Mouse (Mus musculus) thymus, adult 2 months (tissue): ENCODE measurements around the gene H2-D1. TPM values are rescaled to one million over a fixed set of nuclear protein-coding genes. Genes with fewer than 3 reads are reported as not detected.
A peak's percentile ranks its signal among the peaks of the same experiment; 100 is the strongest.

ENCODE experiments used
- DNase-seq: peaks from one replicate; pipeline ENCODE4 v3.0.0; 2021
- H3K27ac ChIP-seq: fragments of 200-500 bp; 2 replicates; pipeline ENCODE4 v1.5.1; 2012; ENCODE audit warnings: low read length, control low read depth; ENCODE audit not compliant: control insufficient read depth, insufficient read depth
- H3K27me3 ChIP-seq: fragments of 200-500 bp; 2 replicates; pipeline ENCODE4 v1.6.1; 2012; ENCODE audit warnings: mild to moderate bottlenecking, low read length, moderate library complexity, mixed read lengths; ENCODE audit not compliant: control insufficient read depth, insufficient read depth
- H3K36me3 ChIP-seq: fragments of 200-500 bp; 2 replicates; pipeline ENCODE4 v1.6.1; 2012; ENCODE audit warnings: mild to moderate bottlenecking, low read length, moderate library complexity; ENCODE audit not compliant: control insufficient read depth, insufficient read depth
- H3K4me1 ChIP-seq: fragments of 200-500 bp; replicated peaks from 2 replicates; pipeline ENCODE4 v1.6.1; 2012; ENCODE audit warnings: low read length; ENCODE audit not compliant: control insufficient read depth, insufficient read depth
- H3K4me3 ChIP-seq: fragments of 200-500 bp; 2 replicates; pipeline ENCODE4 v1.5.1; 2012; ENCODE audit warnings: mild to moderate bottlenecking, low read length, control low read depth, moderate library complexity; ENCODE audit not compliant: control insufficient read depth, insufficient read depth
- CTCF ChIP-seq: fragments of 200-500 bp; IDR thresholded peaks from 2 replicates; pipeline ENCODE4 v1.5.1; 2012; ENCODE audit warnings: mild to moderate bottlenecking, control low read depth, low read length, moderate library complexity, borderline replicate concordance; ENCODE audit not compliant: control insufficient read depth, poor library complexity, insufficient read depth; ENCODE audit errors: extremely low read depth
- POLR2A ChIP-seq: fragments of 200-500 bp; IDR thresholded peaks from 2 replicates; pipeline ENCODE4 v1.6.1; 2012; ENCODE audit warnings: mild to moderate bottlenecking, low read length, control low read depth, moderate library complexity; ENCODE audit not compliant: control insufficient read depth, poor library complexity, insufficient read depth; ENCODE audit errors: extremely low read depth
- WGBS: fragments of 180-500 bp; shearing (Covaris S2); methylation state at CpG from one replicate; pipeline ENCODE4 v1.1.7; 2018; 5-methylcytosine and 5-hydroxymethylcytosine counted together
- polyA plus RNA-seq: library from polyadenylated mRNA; depleted of rRNA; stranded (reverse); fragments of >200 nt; gene quantifications from 2 replicates; pipeline ENCODE4 v1.2.3, GENCODE M21; 2012

H2-D1 gene
- polyA plus RNA-seq, 1 experiment: 1,061 TPM

DNA sequence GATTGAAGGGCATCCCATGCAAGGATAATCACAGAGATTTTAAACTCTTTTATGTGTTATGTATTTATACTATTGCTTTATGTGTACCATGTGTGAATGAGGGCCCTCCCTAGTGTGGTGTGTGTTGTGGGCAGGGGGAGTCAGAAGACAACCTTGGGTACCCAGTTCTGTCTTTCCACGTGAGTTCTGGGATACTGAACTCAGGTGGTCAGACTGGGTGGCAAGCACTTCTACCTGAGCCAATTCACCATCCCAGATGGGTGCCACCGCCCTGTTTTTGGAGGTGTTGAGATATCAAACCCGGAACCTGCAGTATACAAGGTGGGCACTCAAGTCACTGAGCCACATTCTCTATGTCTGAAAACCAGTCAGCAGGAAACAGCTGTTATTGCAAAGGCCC lies 9.7 kb downstream of the H2-D1 start:
- DNase-seq: no peak
- 94% methylated on average over 3 of the region's 3 CpGs for WGBS
- Histone ChIP-seq H3K27ac (no peak overlapping the region), H3K27me3 (peaks cover 2% of the 10 kb centered on the region; the same call in 1 of the 2 replicates), H3K4me3 (no peak overlapping the region), H3K4me1 (peaks cover 3% of the 10 kb centered on the region; the same call in 1 of the 2 replicates), H3K36me3 (no peaks in the 10 kb centered on the region)
- TF ChIP-seq POLR2A (no peak), CTCF (no peak)

DNA sequence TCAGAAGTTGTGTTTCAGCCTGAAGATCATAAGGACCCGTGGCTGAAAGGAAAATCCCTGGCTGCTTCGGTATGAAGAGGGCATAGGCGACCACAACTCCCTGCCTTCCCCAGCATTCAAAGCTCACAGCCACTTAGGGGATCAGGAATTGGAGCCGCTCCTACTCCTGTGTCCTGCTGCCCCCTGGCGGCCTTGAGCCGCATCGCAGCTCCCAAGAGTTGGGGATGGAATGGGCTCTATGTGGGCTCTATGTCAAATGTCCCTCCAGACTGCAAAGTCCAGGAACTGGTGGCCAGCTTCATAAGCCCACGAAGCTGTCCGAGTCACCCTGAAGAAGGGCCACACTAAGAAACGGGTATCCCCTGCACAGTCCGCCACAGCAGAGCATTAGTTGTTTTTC lies 12.2 kb downstream of the H2-D1 start:
- H3K4me3 ChIP-seq: no peak overlapping the region
- peak; percentile 89 for DNase-seq
- no peak overlapping the region for H3K27ac ChIP-seq
- WGBS: 5% methylated on average over 11 of the region's 11 CpGs
- peaks cover 3% of the 10 kb centered on the region; the same call in 1 of the 2 replicates for H3K4me1 ChIP-seq
- H3K36me3 ChIP-seq: no peaks in the 10 kb centered on the region
- H3K27me3 ChIP-seq: peaks cover 2% of the 10 kb centered on the region; the same call in 1 of the 2 replicates
- TF ChIP-seq POLR2A (no peak), CTCF (peak; percentile 93)

DNA sequence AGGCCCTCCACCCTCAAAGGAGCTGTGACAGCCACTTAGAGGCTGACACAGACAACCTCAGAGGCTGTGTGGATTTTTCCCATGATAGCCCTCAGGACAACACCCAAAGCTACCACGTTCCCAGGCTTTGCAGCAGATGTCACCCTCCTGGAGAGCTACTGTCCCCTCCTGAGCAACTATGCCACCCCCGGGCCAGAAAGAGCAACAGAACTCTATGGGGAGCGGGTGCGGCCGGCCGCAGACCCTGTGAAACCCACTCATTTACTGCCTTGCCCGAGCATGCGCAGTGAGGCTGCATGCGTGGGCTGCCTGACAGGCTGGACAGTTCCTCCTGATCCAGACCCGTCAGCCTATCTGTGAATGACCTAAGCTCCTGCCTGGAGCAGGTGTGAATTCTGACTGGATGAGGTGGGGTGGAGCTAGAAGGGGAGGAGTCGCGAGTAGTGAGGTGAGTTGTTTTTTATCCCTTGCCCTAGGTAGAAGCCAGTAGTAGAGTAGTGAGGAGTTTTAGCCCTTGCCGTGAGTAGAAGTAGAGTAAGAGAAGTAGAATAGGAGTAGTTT lies 13.9 kb downstream of the H2-D1 start:
- Histone ChIP-seq H3K27ac (no peak overlapping the region), H3K4me1 (peaks cover 3% of the 10 kb centered on the region; the same call in 1 of the 2 replicates), H3K27me3 (peaks cover 2% of the 10 kb centered on the region; the same call in 1 of the 2 replicates), H3K4me3 (no peak overlapping the region), H3K36me3 (no peaks in the 10 kb centered on the region)
- no peak for DNase-seq
- no peak for TF ChIP-seq CTCF
- no peak for TF ChIP-seq POLR2A
- 39% methylated on average over 13 of the region's 13 CpGs for WGBS

DNA sequence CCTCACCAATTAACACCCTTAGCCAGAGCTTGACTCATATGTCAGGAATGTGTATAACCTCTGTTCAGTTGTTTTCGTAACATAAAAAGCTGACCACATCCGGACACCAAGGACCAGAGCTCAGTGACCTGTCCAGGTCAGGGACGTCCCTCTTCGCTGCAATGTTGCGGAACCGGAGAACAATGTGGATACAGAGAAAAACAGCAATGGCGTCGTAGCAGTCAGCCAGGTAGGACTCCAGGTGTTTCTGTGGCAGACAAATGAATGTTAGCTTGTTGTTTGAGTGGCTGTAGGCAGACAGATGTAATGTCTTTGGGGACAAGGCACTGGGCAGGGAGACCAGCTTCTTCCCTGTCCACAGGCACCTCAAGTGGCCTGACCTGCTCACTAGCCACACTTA lies 15.5 kb downstream of the H2-D1 start:
- Histone ChIP-seq H3K4me1 (peaks cover 3% of the 10 kb centered on the region; the same call in 1 of the 2 replicates), H3K27me3 (peaks cover 2% of the 10 kb centered on the region; the same call in 1 of the 2 replicates), H3K27ac (no peak overlapping the region), H3K36me3 (no peaks in the 10 kb centered on the region), H3K4me3 (no peak overlapping the region)
- 81% methylated on average over 8 of the region's 8 CpGs for WGBS
- TF ChIP-seq POLR2A (no peak), CTCF (no peak)
- no peak for DNase-seq

DNA sequence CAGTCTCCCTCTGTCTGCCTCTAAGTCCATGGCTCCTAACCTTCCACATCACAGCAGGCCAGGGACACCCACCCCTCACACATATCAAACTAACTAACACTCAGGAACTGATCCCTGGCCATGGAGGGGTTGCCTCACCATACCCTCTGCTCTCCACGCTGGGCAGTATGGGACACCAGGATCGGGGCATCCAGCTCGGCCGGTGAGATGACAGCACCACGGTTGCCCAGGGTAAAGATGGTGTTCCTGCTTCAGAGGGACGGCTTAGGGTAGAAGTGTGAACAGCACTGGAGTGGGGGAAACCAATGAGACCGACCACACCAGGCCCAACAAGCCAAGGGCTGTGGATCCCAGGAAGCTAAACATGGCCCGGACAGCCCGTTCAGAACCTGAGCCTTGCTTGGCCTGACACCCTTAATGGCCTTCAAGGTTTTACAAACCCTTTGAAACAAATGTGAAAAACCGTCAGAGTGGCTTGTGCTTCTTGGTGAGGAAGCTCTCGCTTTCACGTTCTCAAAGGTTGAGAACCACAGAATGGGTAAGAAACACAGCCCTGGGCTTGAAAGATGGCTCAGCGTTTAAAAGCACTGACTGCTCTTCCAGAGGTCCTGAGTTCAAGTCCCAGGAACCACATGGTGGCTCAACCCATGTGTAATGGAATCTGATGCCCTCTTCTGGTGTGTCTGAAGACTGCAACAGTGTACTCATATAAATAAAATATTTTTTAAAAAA lies 16.6 kb downstream of the H2-D1 start:
- Histone ChIP-seq H3K27me3 (peaks cover 2% of the 10 kb centered on the region; the same call in 1 of the 2 replicates), H3K4me3 (no peak overlapping the region), H3K27ac (no peak overlapping the region), H3K36me3 (no peaks in the 10 kb centered on the region), H3K4me1 (peaks cover 3% of the 10 kb centered on the region; the same call in 1 of the 2 replicates)
- TF ChIP-seq POLR2A: no peak
- TF ChIP-seq CTCF: no peak
- no peak for DNase-seq
- 91% methylated on average over 13 of the region's 13 CpGs for WGBS

DNA sequence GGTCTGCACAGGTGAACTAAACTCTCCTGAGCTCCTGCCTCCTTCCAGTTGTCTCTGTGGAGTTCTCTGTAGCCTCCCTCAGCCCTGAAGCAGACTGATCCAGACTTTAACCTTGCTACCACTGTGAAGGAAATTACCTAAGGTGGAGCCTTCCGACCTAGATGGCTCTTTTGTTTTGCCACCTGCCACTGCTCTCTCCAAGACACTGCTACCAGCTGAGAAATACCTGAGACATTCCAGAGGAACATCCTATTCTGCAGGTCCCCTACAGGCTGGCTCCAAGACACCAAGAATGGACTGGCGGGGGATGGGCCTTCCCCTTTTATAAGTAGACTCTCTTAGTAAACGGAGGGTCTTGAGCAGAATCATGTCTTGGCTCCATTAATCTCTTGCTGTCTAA lies 17.7 kb downstream of the H2-D1 start:
- TF ChIP-seq CTCF: no peak
- TF ChIP-seq POLR2A: no peak
- WGBS: 85% methylated on average over 3 of the region's 3 CpGs
- Histone ChIP-seq H3K27ac (no peak overlapping the region), H3K36me3 (no peaks in the 10 kb centered on the region), H3K27me3 (peaks cover 2% of the 10 kb centered on the region; the same call in 1 of the 2 replicates), H3K4me3 (no peak overlapping the region), H3K4me1 (no peaks in the 10 kb centered on the region)
- DNase-seq: no peak

DNA sequence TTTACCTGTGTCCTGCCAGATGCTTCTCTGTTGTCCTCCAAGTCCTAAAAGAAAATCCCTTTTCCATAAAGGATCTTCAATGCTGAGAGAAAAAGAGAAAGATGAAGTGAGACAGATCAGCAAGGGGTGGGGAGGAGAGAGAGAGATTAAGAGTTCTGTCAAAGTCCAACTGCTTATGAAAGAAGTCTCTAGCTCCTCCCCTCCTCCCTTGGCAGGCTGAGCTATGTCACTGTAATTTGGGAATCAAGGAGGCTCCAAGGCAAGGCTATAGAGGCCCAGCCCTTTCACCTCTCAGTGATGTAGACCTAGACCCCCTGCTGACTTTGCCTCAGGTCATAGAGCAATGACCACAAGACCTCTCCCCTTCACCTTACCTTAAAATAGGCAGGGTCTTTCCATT lies 22.9 kb downstream of the H2-D1 start:
- Histone ChIP-seq H3K27me3 (no peaks in the 10 kb centered on the region), H3K4me3 (no peak overlapping the region), H3K27ac (no peak overlapping the region), H3K4me1 (no peaks in the 10 kb centered on the region), H3K36me3 (no peaks in the 10 kb centered on the region)
- TF ChIP-seq CTCF (no peak), POLR2A (no peak)
- DNase-seq: no peak
